Mouse (Mus musculus): ENCODE data around the gene Rsph6a.

Rsph6a gene

DNA sequence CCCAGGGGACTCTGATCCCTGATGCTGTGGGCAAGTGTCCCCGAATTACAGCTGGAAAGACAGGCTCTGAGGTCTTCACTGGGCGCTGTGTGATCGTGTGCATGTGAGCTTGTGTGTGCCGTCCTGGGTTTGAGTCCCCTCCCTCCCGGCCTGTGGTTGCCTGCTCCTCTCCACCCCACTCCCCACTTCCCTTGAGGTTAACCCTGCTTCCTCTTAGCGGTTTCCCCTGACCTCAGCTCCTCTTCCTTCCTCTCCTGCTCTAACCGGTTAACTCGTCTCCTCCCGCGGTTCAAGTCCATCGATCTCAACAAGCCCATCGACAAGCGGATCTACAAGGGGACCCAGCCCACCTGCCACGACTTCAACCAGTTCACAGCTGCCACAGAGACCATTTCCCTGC, 23.3 kb downstream of the Rsph6a start:
- in situ Hi-C loops (cut with MboI; ENCODE audit: low sequenced_read_pairs): no loop called here

DNA sequence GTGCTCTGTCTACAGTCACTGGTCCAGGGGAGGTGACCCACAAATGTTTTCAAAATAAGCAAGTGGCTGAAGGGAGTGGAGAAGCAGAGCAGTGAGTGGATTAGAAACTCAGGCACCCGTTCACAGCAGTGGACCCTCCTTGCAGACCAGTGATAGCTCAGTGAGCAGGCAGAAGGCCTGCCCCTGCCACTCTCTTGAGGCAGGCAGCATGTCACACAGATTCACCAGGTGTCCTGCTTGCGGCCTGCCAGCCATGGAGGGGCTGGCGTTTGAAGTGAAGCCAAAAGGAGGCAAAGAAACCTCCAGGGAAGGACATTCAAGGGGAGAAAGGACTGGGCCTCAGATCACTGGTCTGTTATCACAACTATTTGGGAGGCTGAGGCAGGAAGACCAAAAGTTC, 24.2 kb downstream of the Rsph6a start:
- in situ Hi-C loops (cut with MboI; ENCODE audit: low sequenced_read_pairs): no loop called here

DNA sequence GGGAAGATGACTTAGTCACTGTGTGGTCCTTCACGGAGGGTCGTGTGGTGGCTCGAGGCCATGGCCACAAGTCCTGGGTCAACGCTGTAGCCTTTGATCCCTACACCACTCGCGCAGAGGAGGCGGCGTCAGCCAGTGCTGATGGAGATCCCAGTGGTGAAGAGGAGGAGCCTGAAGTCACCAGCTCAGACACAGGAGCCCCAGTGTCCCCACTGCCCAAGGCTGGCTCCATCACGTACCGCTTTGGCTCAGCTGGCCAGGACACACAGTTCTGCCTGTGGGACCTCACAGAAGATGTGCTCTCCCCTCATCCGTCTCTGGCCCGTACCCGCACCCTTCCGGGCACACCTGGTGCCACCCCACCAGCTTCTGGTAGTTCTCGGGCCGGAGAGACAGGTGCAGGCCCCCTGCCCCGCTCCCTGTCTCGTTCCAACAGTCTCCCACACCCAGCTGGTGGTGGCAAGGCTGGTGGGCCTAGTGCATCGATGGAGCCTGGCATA, 26.0 kb downstream of the Rsph6a start:
- in situ Hi-C loops (cut with MboI; ENCODE audit: low sequenced_read_pairs): loop anchor here (10.0 kb wide), 1 partner anchor 64 kb away; the partner anchor contains the start of genes Qpctl and Snrpd2

DNA sequence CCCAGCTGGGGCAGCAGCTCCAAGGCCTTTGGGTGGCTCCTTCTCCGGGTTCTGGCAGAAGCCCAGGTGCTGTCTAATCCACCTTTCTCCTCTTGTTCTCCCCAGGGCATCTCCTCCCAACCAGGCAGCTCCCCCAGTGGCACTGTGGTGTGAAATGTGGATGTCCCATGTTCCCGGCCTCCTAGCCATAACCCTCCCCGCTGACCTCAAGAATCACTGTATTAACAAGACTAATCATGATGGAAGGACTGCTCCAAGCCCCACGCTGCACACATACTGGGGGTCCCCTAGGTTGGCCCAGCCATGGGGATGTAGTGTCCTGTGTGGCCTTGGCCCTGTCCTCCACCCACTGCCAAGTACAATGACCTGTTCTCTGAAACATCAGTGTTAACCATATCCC, 27.7 kb downstream of the Rsph6a start:
- in situ Hi-C loops (cut with MboI; ENCODE audit: low sequenced_read_pairs): loop anchor here (10.0 kb wide), 1 partner anchor 63 kb away; the partner anchor contains the start of genes Qpctl and Snrpd2

DNA sequence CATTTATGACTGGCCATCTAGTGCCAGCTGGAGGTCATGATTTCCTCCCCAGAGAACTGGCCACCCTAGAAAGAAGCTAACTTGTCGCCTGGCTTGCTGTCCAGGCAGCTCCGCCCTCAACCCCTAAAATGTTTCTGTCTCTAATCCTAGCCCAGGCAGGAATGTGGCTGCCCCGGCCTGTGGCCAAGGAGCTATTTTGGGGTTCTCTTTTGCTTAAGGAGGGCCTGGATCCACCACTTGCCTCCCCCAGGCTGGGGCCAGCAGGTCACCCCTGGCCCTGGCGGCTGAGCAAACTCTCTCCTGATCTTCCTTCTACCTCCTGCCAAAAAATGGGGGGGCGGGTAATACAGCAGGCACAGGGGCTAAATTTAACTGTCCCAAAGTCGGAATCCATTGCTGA, 28.6 kb downstream of the Rsph6a start:
- in situ Hi-C loops (cut with MboI; ENCODE audit: low sequenced_read_pairs): loop anchor here (10.0 kb wide), 1 partner anchor 62 kb away; the partner anchor contains the start of genes Qpctl and Snrpd2

DNA sequence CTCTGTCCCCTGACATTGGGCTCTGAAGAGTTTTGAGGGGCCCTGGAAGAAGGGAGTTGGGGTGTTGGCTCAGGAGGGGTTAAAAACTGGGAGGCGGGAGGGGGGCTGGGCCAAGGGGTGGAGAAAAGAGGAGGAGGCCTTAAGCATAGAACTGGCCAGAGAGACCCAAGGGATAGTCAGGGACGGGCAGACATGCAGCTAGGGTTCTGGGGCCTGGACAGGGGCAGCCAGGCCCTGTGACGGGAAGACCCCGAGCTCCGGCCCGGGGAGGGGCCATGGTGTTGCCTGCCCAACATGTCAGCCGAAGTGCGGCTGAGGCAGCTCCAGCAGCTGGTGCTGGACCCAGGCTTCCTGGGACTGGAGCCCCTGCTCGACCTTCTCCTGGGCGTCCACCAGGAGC, 29.2 kb downstream of the Rsph6a start, which contains the start of gene Dmpk:
Dmpk (plus strand) TSS at position 149 of the 400 bp plus-strand sequence.
- in situ Hi-C loops (cut with MboI; ENCODE audit: low sequenced_read_pairs): loop anchor here (10.0 kb wide), 1 partner anchor 61 kb away; the partner anchor contains the start of genes Qpctl and Snrpd2

DNA sequence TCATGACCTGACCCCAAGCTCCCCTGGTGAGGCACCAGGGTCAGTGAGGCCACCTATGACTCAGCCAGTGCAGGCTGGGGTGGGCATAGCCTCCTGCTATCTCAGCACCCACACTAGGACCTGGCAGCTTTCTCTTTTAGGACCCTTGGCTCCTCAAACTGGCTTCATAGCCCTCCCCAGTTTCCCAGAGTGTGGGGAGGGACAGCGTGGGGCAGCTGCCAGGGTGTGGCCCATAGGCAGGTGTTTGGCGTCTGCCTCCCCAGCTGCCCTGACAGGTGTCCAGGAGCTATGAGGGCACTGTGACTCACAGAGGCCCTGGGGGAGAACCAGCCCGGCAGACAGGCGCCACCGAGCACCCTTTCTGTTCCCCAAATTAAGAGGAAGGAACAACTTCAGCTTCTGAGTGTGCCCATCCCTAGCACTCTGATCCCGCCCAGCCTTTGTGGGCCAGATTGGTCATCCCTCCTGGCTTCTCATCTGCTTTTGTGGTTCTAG, 29.8 kb downstream of the Rsph6a start:
- in situ Hi-C loops (cut with MboI; ENCODE audit: low sequenced_read_pairs): loop anchor here (10.0 kb wide), 1 partner anchor 60 kb away; the partner anchor contains the start of genes Qpctl and Snrpd2

DNA sequence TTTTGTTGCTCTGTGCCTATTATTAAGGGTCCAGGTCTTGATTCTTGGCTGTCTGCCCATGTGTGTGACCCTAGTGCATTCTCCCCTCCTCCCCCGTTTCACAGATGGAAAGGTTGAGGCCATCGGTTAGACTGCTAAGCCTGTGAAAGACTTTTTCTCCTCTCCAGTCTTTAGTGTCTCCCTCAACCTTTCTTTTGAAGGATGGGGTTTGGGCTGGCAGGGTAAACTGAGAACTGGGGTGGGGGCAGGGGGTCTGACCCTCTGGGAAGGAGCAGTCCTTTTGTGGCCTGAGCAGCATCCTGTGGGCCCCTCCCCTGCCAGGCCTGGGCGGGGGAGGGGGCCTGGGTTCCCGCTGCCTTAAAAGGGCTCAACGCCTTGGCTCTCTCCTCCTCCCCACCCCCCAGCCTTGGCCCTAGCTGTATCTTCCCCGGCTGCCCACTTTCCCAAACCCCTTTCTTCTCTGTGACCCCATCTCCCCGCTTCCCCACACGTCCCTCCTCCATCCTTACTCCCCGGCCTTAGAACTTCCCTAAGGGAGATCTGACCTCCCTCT, 30.5 kb downstream of the Rsph6a start:
- in situ Hi-C loops (cut with MboI; ENCODE audit: low sequenced_read_pairs): loop anchor here (10.0 kb wide), 1 partner anchor 60 kb away; the partner anchor contains the start of genes Qpctl and Snrpd2

DNA sequence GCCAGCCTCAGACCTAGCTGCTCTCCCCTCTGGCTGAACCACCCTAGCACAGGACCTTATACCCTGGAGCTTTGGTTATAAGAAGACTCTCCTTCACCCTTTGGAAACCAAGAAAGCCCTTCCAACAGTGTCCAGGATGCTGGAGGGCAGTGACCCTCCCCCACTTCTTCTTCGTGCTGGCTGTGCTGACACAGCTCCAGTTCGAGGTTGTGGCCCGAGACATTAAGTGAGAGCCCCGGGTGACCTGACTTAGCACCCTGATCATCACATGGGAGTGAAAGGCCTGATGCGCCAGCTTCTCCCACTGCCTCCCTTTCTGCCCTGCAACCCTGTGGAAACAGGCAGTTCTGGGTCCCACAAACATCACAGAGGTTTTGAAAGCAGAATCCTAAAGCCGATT, 31.0 kb downstream of the Rsph6a start:
- in situ Hi-C loops (cut with MboI; ENCODE audit: low sequenced_read_pairs): loop anchor here (10.0 kb wide), 1 partner anchor 59 kb away; the partner anchor contains the start of genes Qpctl and Snrpd2

DNA sequence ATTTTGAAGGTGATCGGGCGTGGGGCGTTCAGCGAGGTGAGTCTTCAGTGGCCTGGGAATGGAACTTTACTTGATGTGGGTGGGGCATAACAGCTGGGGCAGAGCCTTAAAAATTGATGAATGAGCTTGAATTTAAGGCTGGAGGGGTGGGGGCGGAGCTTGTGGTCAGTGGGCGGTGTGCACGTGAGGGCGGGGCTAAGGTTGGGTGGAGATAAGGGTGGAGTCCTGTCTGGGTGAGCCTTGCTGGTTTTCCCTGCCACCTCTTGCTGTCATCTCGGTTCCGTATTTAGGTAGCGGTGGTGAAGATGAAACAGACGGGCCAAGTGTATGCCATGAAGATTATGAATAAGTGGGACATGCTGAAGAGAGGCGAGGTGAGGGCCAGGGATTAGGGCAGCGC, 31.6 kb downstream of the Rsph6a start:
- in situ Hi-C loops (cut with MboI; ENCODE audit: low sequenced_read_pairs): loop anchor here (10.0 kb wide), 1 partner anchor 59 kb away; the partner anchor contains the start of genes Qpctl and Snrpd2

DNA sequence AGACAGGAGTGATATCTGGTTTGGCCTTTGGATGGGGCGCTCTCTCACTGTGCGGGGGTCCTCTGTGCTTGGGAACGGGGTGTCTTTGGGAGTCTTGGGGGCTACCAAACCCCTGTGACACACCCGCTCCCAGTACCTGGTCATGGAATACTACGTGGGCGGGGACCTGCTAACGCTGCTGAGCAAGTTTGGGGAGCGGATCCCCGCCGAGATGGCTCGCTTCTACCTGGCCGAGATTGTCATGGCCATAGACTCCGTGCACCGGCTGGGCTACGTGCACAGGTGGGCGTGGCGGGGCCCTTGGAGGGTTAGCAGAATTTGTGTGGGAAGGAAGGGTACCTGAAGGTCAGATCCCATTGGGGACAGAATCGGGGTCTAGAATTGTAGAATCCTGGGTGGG, 32.3 kb downstream of the Rsph6a start:
- in situ Hi-C loops (cut with MboI; ENCODE audit: low sequenced_read_pairs): loop anchor here (10.0 kb wide), 1 partner anchor 58 kb away; the partner anchor contains the start of genes Qpctl and Snrpd2

DNA sequence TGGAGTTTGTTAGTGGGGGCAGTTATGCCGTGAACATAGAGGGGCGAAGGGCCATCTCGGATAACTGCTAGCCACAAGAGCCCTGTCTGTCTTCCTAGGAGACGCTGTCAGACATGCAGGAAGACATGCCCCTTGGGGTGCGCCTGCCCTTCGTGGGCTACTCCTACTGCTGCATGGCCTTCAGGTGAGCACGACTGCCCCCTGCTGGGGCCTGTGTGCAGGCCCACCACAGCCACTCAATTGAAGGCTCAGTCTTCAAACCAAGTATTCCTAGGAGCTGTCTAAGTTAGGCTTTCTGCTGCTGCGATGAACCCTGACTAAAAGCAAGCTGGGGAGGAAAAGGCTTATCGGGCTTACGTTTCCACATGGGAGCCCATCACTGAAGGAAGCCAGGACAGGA, 34.3 kb downstream of the Rsph6a start:
- in situ Hi-C loops (cut with MboI; ENCODE audit: low sequenced_read_pairs): loop anchor here (10.0 kb wide), 1 partner anchor 56 kb away; the partner anchor contains the start of genes Qpctl and Snrpd2

DNA sequence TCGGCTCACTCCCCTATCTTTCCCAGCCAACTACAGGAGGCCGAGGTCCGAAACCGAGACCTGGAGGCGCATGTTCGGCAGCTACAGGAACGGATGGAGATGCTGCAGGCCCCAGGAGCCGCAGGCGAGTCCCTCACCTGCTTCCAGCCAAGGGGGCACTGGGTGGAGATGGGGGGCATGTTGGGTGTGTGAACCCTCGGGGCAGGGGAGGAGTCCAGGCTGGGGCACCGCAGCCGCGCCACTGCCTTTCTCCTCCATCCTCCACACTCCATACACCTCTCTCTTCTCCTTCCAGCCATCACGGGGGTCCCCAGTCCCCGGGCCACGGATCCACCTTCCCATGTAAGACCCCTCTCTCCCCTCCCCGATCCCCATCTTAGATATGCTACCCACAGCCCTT, 37.4 kb downstream of the Rsph6a start:
- in situ Hi-C loops (cut with MboI; ENCODE audit: low sequenced_read_pairs): no loop called here

DNA sequence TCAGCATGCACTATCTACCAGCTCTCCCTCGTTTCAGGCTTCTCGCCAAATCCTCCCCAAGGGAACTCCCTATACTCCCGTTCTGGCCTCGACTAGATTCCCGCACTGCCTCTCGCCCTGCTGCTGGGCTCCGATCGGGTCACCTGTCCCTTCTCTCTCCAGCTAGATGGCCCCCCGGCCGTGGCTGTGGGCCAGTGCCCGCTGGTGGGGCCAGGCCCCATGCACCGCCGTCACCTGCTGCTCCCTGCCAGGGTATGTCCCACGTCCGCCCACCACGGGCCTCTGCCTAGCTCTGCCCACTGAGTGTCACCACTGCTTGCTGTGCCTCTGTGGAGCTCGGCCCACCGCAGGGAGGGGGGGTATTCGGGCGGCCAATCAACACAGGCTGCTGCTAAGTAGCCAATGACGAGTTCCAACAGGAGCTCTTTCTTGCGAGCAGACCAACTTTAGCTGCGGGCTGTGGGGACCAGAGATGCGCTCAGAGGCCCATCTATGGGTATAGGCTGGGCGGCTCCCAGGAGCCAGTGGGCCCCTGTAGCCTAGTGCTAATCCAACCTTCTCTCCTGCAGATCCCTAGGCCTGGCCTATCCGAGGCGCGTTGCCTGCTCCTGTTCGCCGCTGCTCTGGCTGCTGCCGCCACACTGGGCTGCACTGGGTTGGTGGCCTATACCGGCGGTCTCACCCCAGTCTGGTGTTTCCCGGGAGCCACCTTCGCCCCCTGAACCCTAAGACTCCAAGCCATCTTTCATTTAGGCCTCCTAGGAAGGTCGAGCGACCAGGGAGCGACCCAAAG, 38.1 kb downstream of the Rsph6a start:
- in situ Hi-C loops (cut with MboI; ENCODE audit: low sequenced_read_pairs): no loop called here

DNA sequence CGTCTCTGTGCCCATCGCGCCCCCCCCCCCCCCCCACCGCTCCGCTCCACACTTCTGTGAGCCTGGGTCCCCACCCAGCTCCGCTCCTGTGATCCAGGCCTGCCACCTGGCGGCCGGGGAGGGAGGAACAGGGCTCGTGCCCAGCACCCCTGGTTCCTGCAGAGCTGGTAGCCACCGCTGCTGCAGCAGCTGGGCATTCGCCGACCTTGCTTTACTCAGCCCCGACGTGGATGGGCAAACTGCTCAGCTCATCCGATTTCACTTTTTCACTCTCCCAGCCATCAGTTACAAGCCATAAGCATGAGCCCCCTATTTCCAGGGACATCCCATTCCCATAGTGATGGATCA, 38.7 kb downstream of the Rsph6a start:
- in situ Hi-C loops (cut with MboI; ENCODE audit: low sequenced_read_pairs): no loop called here

DNA sequence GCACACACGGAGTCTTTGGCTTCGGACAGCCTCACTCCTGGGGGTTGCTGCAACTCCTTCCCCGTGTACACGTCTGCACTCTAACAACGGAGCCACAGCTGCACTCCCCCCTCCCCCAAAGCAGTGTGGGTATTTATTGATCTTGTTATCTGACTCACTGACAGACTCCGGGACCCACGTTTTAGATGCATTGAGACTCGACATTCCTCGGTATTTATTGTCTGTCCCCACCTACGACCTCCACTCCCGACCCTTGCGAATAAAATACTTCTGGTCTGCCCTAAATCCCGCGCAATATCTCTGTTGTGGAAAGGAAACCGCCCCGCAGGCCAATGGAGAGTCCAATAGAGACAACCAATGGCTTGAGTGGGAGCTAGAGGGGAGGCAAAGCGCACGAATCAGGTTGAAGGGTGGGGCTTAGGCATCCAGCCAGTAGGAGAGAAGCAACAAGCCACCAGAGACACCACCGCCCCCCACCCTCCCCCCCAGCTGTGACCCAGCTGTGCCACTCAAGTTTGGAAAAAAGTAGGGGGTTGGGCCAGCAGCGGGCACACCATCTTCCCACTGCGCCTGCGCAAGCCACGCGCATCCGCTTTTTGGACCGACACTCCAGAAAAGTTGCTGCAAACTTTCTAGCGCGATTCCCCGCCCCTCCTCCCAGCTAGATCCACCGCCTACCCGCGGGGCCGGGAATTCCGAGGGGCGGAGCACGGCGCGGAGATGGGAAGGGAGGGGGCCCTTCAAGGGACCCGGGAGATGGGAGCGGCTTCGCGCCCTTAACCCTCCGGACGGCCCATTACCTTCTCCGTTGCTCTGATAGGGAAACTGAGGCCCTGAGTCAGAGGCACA, 39.3 kb downstream of the Rsph6a start:
- in situ Hi-C loops (cut with MboI; ENCODE audit: low sequenced_read_pairs): no loop called here

DNA sequence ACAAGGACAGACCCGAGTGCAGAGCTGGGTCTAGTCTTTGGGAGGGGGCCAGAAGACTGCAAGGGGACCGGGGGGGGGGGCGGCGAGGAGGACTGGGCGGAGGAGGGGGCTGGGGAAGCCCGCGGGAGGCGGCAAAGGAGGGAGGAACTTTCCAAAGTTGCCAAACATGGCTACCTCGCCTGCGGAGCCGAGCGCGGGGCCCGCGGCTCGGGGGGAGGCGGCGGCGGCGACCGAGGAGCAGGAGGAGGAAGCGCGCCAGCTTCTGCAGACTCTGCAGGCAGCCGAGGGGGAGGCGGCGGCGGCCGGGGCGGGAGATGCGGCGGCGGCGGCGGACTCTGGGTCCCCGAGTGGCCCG, 40.0 kb downstream of the Rsph6a start, which contains the start of gene Six5:
Six5 (plus strand) TSS at position 124 of the 355 bp plus-strand sequence.
- in situ Hi-C loops (cut with MboI; ENCODE audit: low sequenced_read_pairs): no loop called here

DNA sequence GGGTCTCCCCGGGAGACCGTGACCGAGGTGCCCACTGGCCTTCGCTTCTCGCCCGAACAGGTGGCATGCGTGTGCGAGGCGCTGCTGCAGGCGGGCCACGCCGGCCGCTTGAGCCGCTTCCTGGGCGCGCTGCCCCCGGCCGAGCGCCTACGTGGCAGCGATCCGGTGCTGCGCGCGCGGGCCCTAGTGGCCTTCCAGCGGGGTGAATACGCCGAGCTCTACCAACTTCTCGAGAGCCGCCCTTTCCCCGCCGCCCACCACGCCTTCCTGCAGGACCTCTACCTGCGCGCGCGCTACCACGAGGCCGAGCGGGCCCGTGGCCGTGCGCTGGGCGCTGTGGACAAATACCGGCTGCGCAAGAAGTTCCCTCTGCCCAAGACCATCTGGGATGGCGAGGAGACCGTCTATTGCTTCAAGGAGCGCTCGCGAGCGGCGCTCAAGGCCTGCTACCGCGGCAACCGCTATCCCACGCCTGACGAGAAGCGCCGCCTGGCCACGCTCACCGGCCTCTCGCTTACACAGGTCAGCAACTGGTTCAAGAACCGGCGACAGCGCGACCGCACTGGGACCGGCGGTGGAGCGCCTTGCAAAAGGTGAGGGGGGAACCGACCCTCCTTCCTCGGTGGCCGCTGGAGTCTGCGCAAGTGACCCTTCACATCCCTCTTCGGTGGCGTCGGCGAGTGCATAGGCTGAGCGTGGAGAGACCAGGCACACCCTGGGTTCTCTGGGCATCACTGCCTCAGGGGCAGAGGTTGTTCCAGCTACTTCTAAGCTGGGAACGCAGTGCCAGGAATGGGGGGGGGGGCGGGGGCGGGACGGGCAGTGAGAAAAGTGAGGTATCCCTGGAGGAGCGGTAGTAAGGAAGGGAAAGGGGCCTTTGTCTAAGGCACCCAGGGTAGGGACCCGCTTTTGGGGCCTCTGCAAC, 40.6 kb downstream of the Rsph6a start:
- in situ Hi-C loops (cut with MboI; ENCODE audit: low sequenced_read_pairs): no loop called here

DNA sequence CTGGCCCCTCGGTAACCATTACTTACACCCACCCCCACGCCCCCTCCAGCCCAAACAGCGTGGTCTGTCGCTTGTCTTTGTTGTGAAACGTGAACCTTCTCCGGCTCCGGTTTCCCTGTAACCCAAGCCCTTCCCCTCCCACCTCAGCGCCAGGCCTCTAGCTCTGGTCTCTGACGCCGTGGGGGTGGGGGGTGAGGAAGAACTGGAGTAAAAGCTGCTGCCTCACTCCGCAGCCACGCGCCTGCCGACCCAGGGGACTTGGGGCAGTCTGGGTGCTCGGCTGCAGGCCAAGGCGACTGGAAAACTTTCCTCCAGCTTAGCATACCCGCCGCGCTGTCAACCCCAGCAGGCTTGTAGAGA, 41.2 kb downstream of the Rsph6a start:
- in situ Hi-C loops (cut with MboI; ENCODE audit: low sequenced_read_pairs): no loop called here

Measured in CH12F3 (cell line).